Mouse (Mus musculus): ENCODE measurements around the gene Syce2. TPM values are rescaled to one million over a fixed set of nuclear protein-coding genes. Genes with fewer than 3 reads are reported as not detected.

The Syce2 gene
- polyA plus RNA-seq, 1 experiment from 2014 or later: 51.1 TPM

DNA sequence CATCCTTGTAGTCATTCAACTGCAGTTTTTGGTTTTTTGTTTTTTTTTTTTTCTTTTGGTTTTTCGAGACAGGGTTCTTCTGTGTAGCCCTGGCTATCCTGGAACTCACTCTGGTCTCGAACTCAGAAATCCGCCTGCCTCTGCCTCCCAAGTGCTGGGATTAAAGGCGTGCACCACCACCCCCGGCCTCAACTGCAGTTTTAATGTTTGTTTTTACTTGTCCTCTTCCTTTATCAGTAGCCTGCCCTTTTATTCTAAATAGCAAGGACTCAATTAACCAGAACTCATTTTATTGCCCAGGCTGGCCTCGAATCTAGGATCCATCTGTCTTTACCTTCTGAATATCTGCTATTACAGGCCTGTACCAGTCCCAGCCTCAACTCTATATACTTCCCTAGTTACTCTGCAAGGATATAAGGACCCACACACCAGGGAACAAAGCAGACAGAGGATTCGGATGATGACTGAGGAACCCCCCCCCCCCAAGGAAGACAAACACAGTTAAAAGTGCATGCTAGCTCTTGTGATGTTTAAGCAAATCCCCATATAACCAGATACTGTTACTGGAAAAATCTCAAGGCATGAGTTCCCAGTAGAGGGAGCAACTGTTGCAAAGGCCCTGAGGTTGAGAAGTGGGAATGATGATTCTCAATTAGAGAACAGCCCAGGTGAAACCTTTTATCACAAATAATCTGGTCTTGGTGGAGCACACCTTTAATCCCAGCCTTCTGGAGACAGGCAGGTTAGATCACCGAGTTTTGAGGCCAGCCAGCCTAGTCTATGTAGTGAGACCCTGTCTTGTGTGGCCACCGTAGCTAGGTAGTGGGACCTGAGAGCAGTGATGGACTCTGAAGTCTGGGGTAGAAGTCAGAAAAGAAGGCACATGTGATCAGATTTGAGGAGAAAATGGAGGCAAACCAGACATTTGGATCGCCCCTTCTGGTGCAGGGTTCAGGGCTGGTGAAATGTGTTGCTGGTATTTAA, 38.9 kb upstream of the Syce2 start:
- 73% methylated on average over 10 of the region's 10 CpGs for WGBS
- H3K9ac ChIP-seq (ENCODE audit: low read depth, low read length): peak overlapping the region; percentile 97
- H3K9me3 ChIP-seq (ENCODE audit: control insufficient read depth, low read length): no peaks in the 10 kb centered on the region
- no peaks in the 10 kb centered on the region; the same call in 1 of the 2 replicates for H3K4me1 ChIP-seq (replicated peaks; ENCODE audit: control insufficient read depth, insufficient read depth, low read length)
- peak overlapping the region; percentile 94; the same call in 1 of the 2 replicates for H3K27ac ChIP-seq (ENCODE audit: low read depth, low read length)
- no peaks in the 10 kb centered on the region for H3K27me3 ChIP-seq (ENCODE audit: control insufficient read depth, insufficient read depth, low read length)
- peaks cover 17% of the 10 kb centered on the region; the same call in 1 of the 2 replicates for H3K36me3 ChIP-seq (ENCODE audit: control insufficient read depth, insufficient read depth, low read length)
- peak overlapping the region; percentile 93 for H3K4me3 ChIP-seq (ENCODE audit: low read depth, low read length)
- peak overlapping the region; percentile 61 for H3K4me2 ChIP-seq (replicated peaks; ENCODE audit: low read depth, low read length)
- DNase-seq (ENCODE audit: low spot score): no peak
- no peak for ATAC-seq (ENCODE audit: low FRiP score)

DNA sequence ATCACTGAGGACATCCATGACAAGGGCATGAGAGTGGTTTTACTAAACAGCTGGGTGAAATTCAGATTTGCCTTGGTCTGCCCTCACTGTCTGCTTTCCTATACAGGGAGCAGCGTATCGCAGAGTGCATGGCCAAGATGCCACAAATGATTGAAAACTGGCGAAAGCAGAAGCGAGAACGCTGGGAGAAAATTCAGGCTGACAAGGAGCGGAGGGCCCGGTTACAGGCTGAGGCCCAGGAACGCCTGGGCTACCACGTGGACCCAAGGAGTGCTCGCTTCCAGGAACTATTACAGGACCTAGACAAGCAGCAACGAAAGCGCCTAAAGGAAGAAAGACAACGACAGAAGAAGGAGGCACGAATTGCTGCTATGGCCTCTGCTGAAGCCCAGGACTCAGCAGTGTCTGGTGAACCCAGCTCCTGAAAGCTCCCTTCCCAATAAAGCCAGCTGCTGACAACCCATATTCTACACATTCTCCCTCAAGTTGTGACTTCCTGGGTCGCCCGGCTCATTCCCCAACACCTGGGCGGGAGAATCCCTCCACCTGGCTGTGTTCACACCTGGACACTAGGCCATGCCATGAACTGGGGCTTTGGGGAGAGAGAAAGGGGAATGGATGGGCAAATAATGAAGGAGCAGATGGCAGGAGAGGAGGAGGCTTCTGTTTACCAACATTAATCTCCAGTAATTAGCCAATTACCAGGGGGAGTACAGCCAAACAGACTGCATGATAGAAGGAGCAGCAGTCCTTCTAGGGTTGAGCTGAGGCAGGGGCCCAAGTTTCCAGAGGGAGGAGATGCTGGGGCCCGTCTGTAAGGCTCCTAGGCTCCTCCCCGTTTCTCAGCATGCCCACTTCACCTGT, 37.7 kb upstream of the Syce2 start:
- 90% methylated on average over 19 of the region's 19 CpGs for WGBS
- Histone ChIP-seq H3K9ac (ENCODE audit: low read depth, low read length) (no peak overlapping the region), H3K4me2 (replicated peaks; ENCODE audit: low read depth, low read length) (no peak overlapping the region), H3K9me3 (ENCODE audit: control insufficient read depth, low read length) (no peaks in the 10 kb centered on the region), H3K27me3 (ENCODE audit: control insufficient read depth, insufficient read depth, low read length) (no peaks in the 10 kb centered on the region), H3K4me3 (ENCODE audit: low read depth, low read length) (no peak overlapping the region), H3K27ac (ENCODE audit: low read depth, low read length) (no peak overlapping the region), H3K36me3 (ENCODE audit: control insufficient read depth, insufficient read depth, low read length) (peaks cover 20% of the 10 kb centered on the region; the same call in 1 of the 2 replicates), H3K4me1 (replicated peaks; ENCODE audit: control insufficient read depth, insufficient read depth, low read length) (peaks cover under 1% of the 10 kb centered on the region; the same call in 1 of the 2 replicates)
- DNase-seq (ENCODE audit: low spot score): no peak
- no peak for ATAC-seq (ENCODE audit: low FRiP score)

DNA sequence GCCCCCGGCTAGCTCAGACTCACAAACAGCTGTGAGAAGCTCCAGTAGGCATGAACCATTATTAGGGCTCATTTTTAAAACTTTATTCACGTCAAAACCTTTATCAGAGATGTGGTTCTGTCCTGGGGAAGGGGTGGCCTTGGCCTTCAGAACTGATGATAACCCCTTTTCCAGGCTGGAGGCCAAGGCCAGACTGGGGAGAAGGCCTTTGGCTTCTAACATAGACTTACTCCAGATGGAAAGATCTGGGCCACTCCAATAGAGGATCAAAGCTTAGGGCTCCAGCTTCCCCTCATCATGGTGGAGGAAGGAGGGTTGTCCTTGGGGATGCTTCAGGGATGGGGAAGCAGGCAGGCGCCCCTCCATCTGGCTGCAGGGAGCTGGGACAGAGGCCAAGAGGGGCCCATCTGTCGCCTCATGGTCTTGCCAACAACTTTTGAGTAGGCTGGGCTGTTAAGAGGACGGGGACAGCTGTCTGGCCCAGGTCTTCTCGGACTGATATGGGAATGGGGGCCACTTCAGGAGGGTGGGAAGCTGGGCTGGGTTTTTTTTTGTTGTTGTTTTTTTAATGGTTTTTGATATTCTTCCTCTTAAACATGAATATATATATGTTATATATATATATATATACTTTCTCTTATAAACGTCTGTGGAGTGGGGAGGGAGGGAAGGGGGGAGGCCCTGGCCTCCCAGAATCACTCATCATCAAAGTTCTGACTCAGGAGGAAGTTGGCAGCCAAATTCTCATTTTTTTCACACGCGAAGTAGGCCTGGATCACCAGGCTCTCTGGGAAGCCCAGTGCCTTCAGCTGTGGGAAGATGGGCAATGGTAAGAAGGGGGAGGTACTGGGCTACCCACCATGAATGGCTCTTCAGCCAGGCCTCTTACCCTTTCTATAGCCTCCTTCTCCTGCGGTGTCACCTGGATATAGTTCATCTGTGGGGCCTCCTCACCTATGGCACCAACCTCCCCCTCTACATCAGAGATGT, 36.8 kb upstream of the Syce2 start:
- DNase-seq (ENCODE audit: low spot score): no peak
- H3K27ac ChIP-seq (ENCODE audit: low read depth, low read length): no peak overlapping the region
- no peak overlapping the region for H3K4me3 ChIP-seq (ENCODE audit: low read depth, low read length)
- H3K4me2 ChIP-seq (replicated peaks; ENCODE audit: low read depth, low read length): no peak overlapping the region
- no peaks in the 10 kb centered on the region for H3K27me3 ChIP-seq (ENCODE audit: control insufficient read depth, insufficient read depth, low read length)
- no peak for ATAC-seq (ENCODE audit: low FRiP score)
- H3K4me1 ChIP-seq (replicated peaks; ENCODE audit: control insufficient read depth, insufficient read depth, low read length): peaks cover 5% of the 10 kb centered on the region; the same call in 1 of the 2 replicates
- WGBS: 86% methylated on average over 10 of the region's 10 CpGs
- H3K9me3 ChIP-seq (ENCODE audit: control insufficient read depth, low read length): no peaks in the 10 kb centered on the region
- H3K9ac ChIP-seq (ENCODE audit: low read depth, low read length): no peak overlapping the region
- peaks cover 20% of the 10 kb centered on the region; the same call in 1 of the 2 replicates for H3K36me3 ChIP-seq (ENCODE audit: control insufficient read depth, insufficient read depth, low read length)

DNA sequence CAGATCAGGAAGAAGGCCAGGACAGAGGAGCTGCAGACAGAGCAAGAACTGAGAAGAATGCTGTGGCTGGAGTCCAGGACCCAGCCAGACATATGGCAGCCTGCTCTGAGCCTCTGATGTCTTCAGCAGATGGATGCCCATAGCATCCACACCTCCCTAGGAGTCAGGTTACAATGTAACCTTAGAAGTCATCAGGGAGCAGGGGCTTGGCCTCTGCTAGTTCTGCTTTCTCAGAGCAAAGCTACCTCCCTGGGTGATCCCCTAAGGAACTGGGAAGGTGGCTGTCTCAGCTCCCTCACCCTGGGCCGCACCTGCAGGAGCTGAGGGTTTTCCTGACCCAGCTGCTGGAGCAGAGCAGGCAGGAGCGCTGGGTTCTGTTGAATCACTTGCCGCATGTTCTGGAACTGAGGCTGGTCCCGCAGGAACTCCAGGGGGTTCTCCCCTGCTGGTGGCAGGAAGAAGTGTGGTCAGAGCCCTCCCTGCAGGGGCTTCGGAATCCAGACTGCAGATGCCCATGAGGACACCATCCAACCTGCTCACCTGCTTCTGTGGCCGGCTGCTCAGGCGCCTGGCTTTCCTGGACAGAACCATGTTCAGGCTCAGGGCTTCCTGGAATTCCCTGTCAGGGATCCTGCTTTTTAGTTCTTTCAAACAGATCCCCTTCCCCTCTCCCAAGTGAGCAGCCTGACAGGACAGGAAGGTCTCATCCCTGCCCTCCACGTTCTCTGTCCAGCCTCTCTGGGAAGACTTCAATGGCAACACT, 34.6 kb upstream of the Syce2 start:
- 62% methylated on average over 8 of the region's 8 CpGs for WGBS
- ATAC-seq (ENCODE audit: low FRiP score): no peak
- Histone ChIP-seq H3K27ac (ENCODE audit: low read depth, low read length) (no peak overlapping the region), H3K4me2 (replicated peaks; ENCODE audit: low read depth, low read length) (no peak overlapping the region), H3K4me3 (ENCODE audit: low read depth, low read length) (no peak overlapping the region), H3K4me1 (replicated peaks; ENCODE audit: control insufficient read depth, insufficient read depth, low read length) (peaks cover 5% of the 10 kb centered on the region; the same call in 1 of the 2 replicates), H3K9me3 (ENCODE audit: control insufficient read depth, low read length) (no peaks in the 10 kb centered on the region), H3K27me3 (ENCODE audit: control insufficient read depth, insufficient read depth, low read length) (no peaks in the 10 kb centered on the region), H3K36me3 (ENCODE audit: control insufficient read depth, insufficient read depth, low read length) (peaks cover 24% of the 10 kb centered on the region), H3K9ac (ENCODE audit: low read depth, low read length) (no peak overlapping the region)
- DNase-seq (ENCODE audit: low spot score): no peak

DNA sequence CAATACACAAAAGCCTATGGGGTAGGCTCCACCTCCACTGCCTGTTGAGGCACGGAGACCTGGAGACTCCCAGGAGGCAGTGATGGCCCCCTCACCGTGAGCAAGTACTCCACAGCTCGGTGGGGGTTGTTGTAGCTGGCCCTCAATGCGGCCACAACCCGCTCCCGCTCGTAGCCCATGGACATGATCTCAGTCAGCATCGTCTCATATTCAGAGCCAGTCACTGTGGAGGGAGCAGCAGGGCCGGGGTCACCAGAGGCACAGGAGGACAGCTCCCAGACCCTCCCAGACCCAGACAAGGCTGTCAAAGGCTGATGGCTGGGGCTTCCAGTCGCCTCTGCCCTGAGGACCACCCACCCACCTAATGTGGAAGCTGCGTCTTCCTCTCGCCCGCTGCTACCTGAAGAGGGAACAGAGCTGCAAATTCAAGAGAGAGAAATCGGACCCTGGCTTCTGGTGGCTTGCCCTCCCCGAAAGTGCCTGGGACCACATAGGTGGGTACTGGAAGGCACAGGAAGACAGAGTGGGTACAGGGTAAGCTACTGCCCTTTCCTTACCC, 33.9 kb upstream of the Syce2 start:
- 79% methylated on average over 15 of the region's 15 CpGs for WGBS
- no peak overlapping the region for H3K27ac ChIP-seq (ENCODE audit: low read depth, low read length)
- no peak overlapping the region for H3K4me2 ChIP-seq (replicated peaks; ENCODE audit: low read depth, low read length)
- no peak overlapping the region for H3K4me3 ChIP-seq (ENCODE audit: low read depth, low read length)
- ATAC-seq (ENCODE audit: low FRiP score): no peak
- no peak for DNase-seq (ENCODE audit: low spot score)
- H3K36me3 ChIP-seq (ENCODE audit: control insufficient read depth, insufficient read depth, low read length): peaks cover 31% of the 10 kb centered on the region
- peaks cover 6% of the 10 kb centered on the region; the same call in 1 of the 2 replicates for H3K4me1 ChIP-seq (replicated peaks; ENCODE audit: control insufficient read depth, insufficient read depth, low read length)
- H3K27me3 ChIP-seq (ENCODE audit: control insufficient read depth, insufficient read depth, low read length): no peaks in the 10 kb centered on the region
- H3K9ac ChIP-seq (ENCODE audit: low read depth, low read length): no peak overlapping the region
- H3K9me3 ChIP-seq (ENCODE audit: control insufficient read depth, low read length): no peaks in the 10 kb centered on the region

DNA sequence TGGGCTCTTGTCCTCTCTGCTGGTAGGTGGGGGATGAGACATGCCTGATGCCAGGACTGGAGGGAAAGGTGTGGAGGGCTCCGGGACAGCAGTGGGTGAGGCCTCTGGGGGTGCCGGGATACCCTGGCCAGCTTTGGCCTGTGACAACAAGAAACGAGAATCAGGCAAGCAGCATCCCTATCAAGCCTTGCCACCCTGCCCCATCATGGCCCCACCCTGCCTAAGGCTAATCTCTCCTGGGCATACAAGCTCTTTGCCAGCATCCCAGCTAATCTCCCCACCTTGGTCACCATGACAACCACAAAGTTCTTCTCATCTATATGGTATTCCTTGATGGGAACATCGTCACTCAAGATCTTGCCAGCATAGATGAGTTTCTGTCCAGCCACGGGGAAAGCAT, 33.4 kb upstream of the Syce2 start:
- no peaks in the 10 kb centered on the region for H3K9me3 ChIP-seq (ENCODE audit: control insufficient read depth, low read length)
- DNase-seq (ENCODE audit: low spot score) (no peak), ATAC-seq (ENCODE audit: low FRiP score) (no peak)
- no peak overlapping the region for H3K4me3 ChIP-seq (ENCODE audit: low read depth, low read length)
- peaks cover 36% of the 10 kb centered on the region for H3K36me3 ChIP-seq (ENCODE audit: control insufficient read depth, insufficient read depth, low read length)
- no peaks in the 10 kb centered on the region for H3K27me3 ChIP-seq (ENCODE audit: control insufficient read depth, insufficient read depth, low read length)
- H3K9ac ChIP-seq (ENCODE audit: low read depth, low read length): no peak overlapping the region
- 84% methylated on average over 5 of the region's 5 CpGs for WGBS
- H3K27ac ChIP-seq (ENCODE audit: low read depth, low read length): no peak overlapping the region
- H3K4me1 ChIP-seq (replicated peaks; ENCODE audit: control insufficient read depth, insufficient read depth, low read length): peaks cover 9% of the 10 kb centered on the region; the same call in 1 of the 2 replicates
- no peak overlapping the region for H3K4me2 ChIP-seq (replicated peaks; ENCODE audit: low read depth, low read length)

DNA sequence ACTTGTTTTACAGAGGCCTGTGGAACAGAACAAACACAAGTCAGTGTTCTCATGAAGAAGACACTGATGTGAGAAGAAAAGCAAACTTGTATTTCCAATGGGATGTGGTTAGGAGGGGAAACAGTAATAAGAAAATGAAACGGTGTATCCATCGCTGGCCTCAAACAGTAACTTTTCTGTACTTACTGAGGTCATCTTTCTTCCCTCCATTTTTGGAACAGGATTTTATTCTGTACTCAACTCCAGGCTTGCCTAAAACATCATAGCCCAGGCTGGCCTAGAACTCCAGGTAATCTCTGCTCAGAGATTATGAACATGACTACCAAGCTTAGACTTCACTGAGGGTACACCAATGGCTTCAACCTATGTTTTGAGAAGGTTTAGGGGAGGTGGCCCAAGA, 32.5 kb upstream of the Syce2 start:
- 97% methylated on average over 2 of the region's 2 CpGs for WGBS
- H3K4me1 ChIP-seq (replicated peaks; ENCODE audit: control insufficient read depth, insufficient read depth, low read length): peaks cover 12% of the 10 kb centered on the region; the same call in 1 of the 2 replicates
- H3K4me3 ChIP-seq (ENCODE audit: low read depth, low read length): peak overlapping the region; percentile 96
- DNase-seq (ENCODE audit: low spot score): no peak
- H3K27me3 ChIP-seq (ENCODE audit: control insufficient read depth, insufficient read depth, low read length): no peaks in the 10 kb centered on the region
- H3K36me3 ChIP-seq (ENCODE audit: control insufficient read depth, insufficient read depth, low read length): peaks cover 40% of the 10 kb centered on the region
- no peak for ATAC-seq (ENCODE audit: low FRiP score)
- no peak overlapping the region; the same call in 1 of the 2 replicates for H3K9ac ChIP-seq (ENCODE audit: low read depth, low read length)
- H3K27ac ChIP-seq (ENCODE audit: low read depth, low read length): no peak overlapping the region
- H3K4me2 ChIP-seq (replicated peaks; ENCODE audit: low read depth, low read length): peak overlapping the region; percentile 60
- H3K9me3 ChIP-seq (ENCODE audit: control insufficient read depth, low read length): no peaks in the 10 kb centered on the region
